Comparison of ENCODE assay signal across 8 mouse cellular contexts in the genomic region with DNA sequence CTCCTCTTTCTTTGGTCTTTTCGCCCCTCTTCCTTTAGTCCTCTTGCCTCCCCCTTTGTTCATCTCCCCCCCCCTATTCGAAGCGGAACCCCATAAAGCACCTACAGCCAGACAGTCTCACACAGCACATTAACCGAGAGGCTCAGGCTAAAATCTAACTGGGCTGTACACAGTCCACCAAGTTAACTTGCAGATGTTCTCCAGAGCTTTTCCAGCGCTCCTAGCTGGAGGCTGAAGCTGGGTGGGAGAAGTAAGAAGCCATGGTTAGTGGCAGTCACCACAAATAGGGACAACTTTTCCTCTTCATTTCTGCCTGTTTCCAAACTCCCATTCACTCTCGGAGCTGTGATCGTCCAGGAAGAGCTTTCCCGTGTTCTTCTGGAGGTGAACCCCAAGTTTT. TPM values are rescaled to one million over a fixed set of nuclear protein-coding genes. Genes with fewer than 3 reads are reported as not detected.
DNase-seq lines count a peak whose midpoint lies in the region; ATAC-seq lines count a peak whose summit lies in the region.

No protein-coding gene starts in this region.

- intact Hi-C loops in heart, postnatal 14 days (cut with DNase I) = loop anchor here (10.0 kb wide), 2 partner anchors 110 to 490 kb away; no protein-coding TSS in a partner anchor

- H3K27me3 ChIP-seq in heart, embryonic 13.5 days (replicated peaks) = peaks cover 26% of the 10 kb centered on the region
- peaks cover 15% of the 10 kb centered on the region for H3K27me3 ChIP-seq in embryonic facial prominence, embryonic 15.5 days
- H3K27me3 ChIP-seq in midbrain, embryonic 15.5 days (replicated peaks) = peaks cover 18% of the 10 kb centered on the region

- no peaks in the 10 kb centered on the region for H3K9me3 ChIP-seq in heart, embryonic 13.5 days
- no peaks in the 10 kb centered on the region for H3K9me3 ChIP-seq in embryonic facial prominence, embryonic 15.5 days (replicated peaks)
- no peaks in the 10 kb centered on the region for H3K9me3 ChIP-seq in midbrain, embryonic 15.5 days

- H3K4me2 ChIP-seq in heart, embryonic 13.5 days = peak overlapping the region; percentile 88
- peak overlapping the region; percentile 88 for H3K4me2 ChIP-seq in embryonic facial prominence, embryonic 15.5 days (replicated peaks)
- H3K4me2 ChIP-seq in midbrain, embryonic 15.5 days = peak overlapping the region; percentile 95

- H3K4me3 ChIP-seq in heart, embryonic 13.5 days = peak overlapping the region; percentile 53
- H3K4me3 ChIP-seq in embryonic facial prominence, embryonic 15.5 days (replicated peaks) = peak overlapping the region; percentile 53
- H3K4me3 ChIP-seq in midbrain, embryonic 15.5 days = peak overlapping the region; percentile 42

- no peak for ATAC-seq in heart, embryonic 13.5 days (ENCODE audit: extremely low read depth, insufficient number of reproducible peaks, low FRiP score, low TSS enrichment)
- no peak for ATAC-seq in embryonic facial prominence, embryonic 15.5 days (ENCODE audit: insufficient number of reproducible peaks, low FRiP score, low TSS enrichment, low read depth)
- no peak for ATAC-seq in midbrain, embryonic 15.5 days (replicated peaks)
- no peak for ATAC-seq in erythroid progenitor cell, adult 5-6 weeks (replicated peaks; ENCODE audit: low FRiP score, poor library complexity, severe bottlenecking)

- DNase-seq in heart, postnatal 14 days = no peak
- DNase-seq in kidney, adult 9 months = peak; percentile 47
- DNase-seq in layer of hippocampus, postnatal 25 days (ENCODE audit: extremely low spot score in 1 of 2, low spot score in 1 of 2) = no peak
- DNase-seq in ovary, adult 18-20 months (ENCODE audit: low spot score) = no peak

- peaks cover 41% of the 10 kb centered on the region for H3K4me1 ChIP-seq in heart, embryonic 13.5 days
- H3K4me1 ChIP-seq in embryonic facial prominence, embryonic 15.5 days = peaks cover 25% of the 10 kb centered on the region
- peaks cover 41% of the 10 kb centered on the region for H3K4me1 ChIP-seq in midbrain, embryonic 15.5 days

- no peaks in the 10 kb centered on the region for H3K36me3 ChIP-seq in heart, embryonic 13.5 days
- no peaks in the 10 kb centered on the region for H3K36me3 ChIP-seq in embryonic facial prominence, embryonic 15.5 days
- H3K36me3 ChIP-seq in midbrain, embryonic 15.5 days (replicated peaks) = no peaks in the 10 kb centered on the region

- no peak overlapping the region for H3K27ac ChIP-seq in heart, embryonic 13.5 days (replicated peaks)
- peak overlapping the region; percentile 68 for H3K27ac ChIP-seq in embryonic facial prominence, embryonic 15.5 days (replicated peaks)
- H3K27ac ChIP-seq in midbrain, embryonic 15.5 days = no peak overlapping the region

- H3K9ac ChIP-seq in heart, embryonic 13.5 days = peak overlapping the region; percentile 60
- H3K9ac ChIP-seq in embryonic facial prominence, embryonic 15.5 days = peak overlapping the region; percentile 26; the same call in 1 of the 2 replicates
- peak overlapping the region; percentile 11; the same call in 1 of the 2 replicates for H3K9ac ChIP-seq in midbrain, embryonic 15.5 days

- WGBS in heart, embryonic 13.5 days = 1% methylated on average over 8 of the region's 8 CpGs
- WGBS in embryonic facial prominence, embryonic 15.5 days = 2% methylated on average over 8 of the region's 8 CpGs
- WGBS in midbrain, embryonic 15.5 days = under 1% methylated on average over 8 of the region's 8 CpGs

RNA-seq across cellular contexts. Expression of a gene that starts 0.4 kb away (rescaled TPM):
- 1.3 and 1.4 TPM in 2 replicates for polyA plus RNA-seq in heart, embryonic 13.5 days (2015; fragmentation: Nextera tagmentation; extraction: Ambion mirVana)
- total RNA-seq in heart, postnatal 14 days (2021) = under 1 TPM; 0.26 to 0.29 TPM
- 35.2 and 36.0 TPM in 2 replicates for polyA plus RNA-seq in embryonic facial prominence, embryonic 15.5 days (2015; fragmentation: Nextera tagmentation; extraction: Ambion mirVana)
- polyA plus RNA-seq in midbrain, embryonic 15.5 days (2015; fragmentation: Nextera tagmentation; extraction: Ambion mirVana) = 2.3 and 2.4 TPM in 2 replicates
- total RNA-seq in erythroid progenitor cell, adult 5-6 weeks (2015; ENCODE audit: low replicate concordance) = not detected in 2 replicates
- not detected in 2 replicates for total RNA-seq in erythroid progenitor cell, adult 5-6 weeks (2017; ENCODE audit: low replicate concordance)
- total RNA-seq in layer of hippocampus, postnatal 25 days (2021) = under 1 TPM; 0.22 to 0.45 TPM
